ENCODE assay signal across 8 mouse cellular contexts in genomic region chr9:108452911-108453310, GRCm38 (mm10). TPM values are rescaled to one million over a fixed set of nuclear protein-coding genes. Genes with fewer than 3 reads are reported as not detected.
DNase-seq lines count a peak whose midpoint lies in the region; ATAC-seq and TF ChIP-seq lines count a peak whose summit lies in the region.

No protein-coding gene starts in this region.

- H3K9ac ChIP-seq in limb, embryonic 13.5 days: peak overlapping the region; percentile 71
- H3K9ac ChIP-seq in neural tube, embryonic 15.5 days (replicated peaks): peak overlapping the region; percentile 90

- peaks cover 13% of the 10 kb centered on the region for H3K36me3 ChIP-seq in forebrain, embryonic 10.5 days (replicated peaks)
- peaks cover 12% of the 10 kb centered on the region for H3K36me3 ChIP-seq in limb, embryonic 13.5 days
- H3K36me3 ChIP-seq in neural tube, embryonic 15.5 days: peaks cover 12% of the 10 kb centered on the region

- H3K27me3 ChIP-seq in forebrain, embryonic 10.5 days (ENCODE audit: poor library complexity, severe bottlenecking): peaks cover 11% of the 10 kb centered on the region
- no peaks in the 10 kb centered on the region for H3K27me3 ChIP-seq in limb, embryonic 13.5 days
- H3K27me3 ChIP-seq in neural tube, embryonic 15.5 days (replicated peaks): no peaks in the 10 kb centered on the region

- peak overlapping the region; percentile 85 for H3K27ac ChIP-seq in layer of hippocampus, adult 2 months
- peak overlapping the region; percentile 81 for H3K27ac ChIP-seq in forebrain, embryonic 10.5 days
- peak overlapping the region; percentile 79 for H3K27ac ChIP-seq in limb, embryonic 13.5 days
- H3K27ac ChIP-seq in neural tube, embryonic 15.5 days (replicated peaks): peak overlapping the region; percentile 87

- H3K4me1 ChIP-seq in forebrain, embryonic 10.5 days: peaks cover 55% of the 10 kb centered on the region
- H3K4me1 ChIP-seq in limb, embryonic 13.5 days: peaks cover 41% of the 10 kb centered on the region
- H3K4me1 ChIP-seq in neural tube, embryonic 15.5 days: peaks cover 50% of the 10 kb centered on the region

- peak overlapping the region; percentile 77 for H3K4me2 ChIP-seq in limb, embryonic 13.5 days (replicated peaks)
- H3K4me2 ChIP-seq in neural tube, embryonic 15.5 days: peak overlapping the region; percentile 83

- H3K4me3 ChIP-seq in layer of hippocampus, adult 2 months: peak overlapping the region; percentile 68
- peak overlapping the region; percentile 70 for H3K4me3 ChIP-seq in forebrain, embryonic 10.5 days
- peak overlapping the region; percentile 63 for H3K4me3 ChIP-seq in limb, embryonic 13.5 days
- peak overlapping the region; percentile 74 for H3K4me3 ChIP-seq in neural tube, embryonic 15.5 days (replicated peaks)

- no peaks in the 10 kb centered on the region for H3K9me3 ChIP-seq in forebrain, embryonic 10.5 days
- H3K9me3 ChIP-seq in limb, embryonic 13.5 days: no peaks in the 10 kb centered on the region
- H3K9me3 ChIP-seq in neural tube, embryonic 15.5 days (replicated peaks): no peaks in the 10 kb centered on the region

- WGBS in forebrain, embryonic 10.5 days: 52% methylated on average over 6 of the region's 6 CpGs
- 26% methylated on average over 6 of the region's 6 CpGs for WGBS in limb, embryonic 13.5 days
- WGBS in neural tube, embryonic 15.5 days: 40% methylated on average over 6 of the region's 6 CpGs

- no peak for TF ChIP-seq CTCF in layer of hippocampus, adult 2 months (conservative IDR thresholded peaks at IDR 0.05)

- no peak for DNase-seq in layer of hippocampus, adult 2 months (ENCODE audit: low spot score in 2 of 2)
- no peak for DNase-seq in layer of hippocampus, adult 9-10 months (ENCODE audit: low spot score)
- no peak for DNase-seq in forebrain, embryonic 10.5 days (ENCODE audit: extremely low spot score, low spot score)
- no peak for DNase-seq in layer of hippocampus, adult 18-20 months (ENCODE audit: low spot score in 2 of 2)
- DNase-seq in embryo, embryonic 9.5 days (ENCODE audit: extremely low spot score): no peak
- DNase-seq in lung, postnatal 25 days (ENCODE audit: low spot score): no peak

- ATAC-seq in limb, embryonic 13.5 days (ENCODE audit: low FRiP score, low read depth): peak; percentile 2; the same call in 1 of the 2 replicates
- peak; percentile 28 for ATAC-seq in neural tube, embryonic 15.5 days (ENCODE audit: low FRiP score)

RNA-seq across cellular contexts. Expression of gene Ccdc71, which starts 7.4 kb away (rescaled TPM):
- 10 to 100 TPM; 36.7 to 40.6 TPM for total RNA-seq in layer of hippocampus, adult 2 months (2021)
- polyA plus RNA-seq in forebrain, embryonic 10.5 days (2016; fragmentation: Nextera tagmentation; extraction: Ambion mirVana): 53.6 and 54.1 TPM in 2 replicates
- polyA plus RNA-seq in limb, embryonic 13.5 days (2015; fragmentation: Nextera tagmentation; extraction: Ambion mirVana): 57.7 and 59.7 TPM in 2 replicates
- 53.7 and 64.4 TPM in 2 replicates for polyA plus RNA-seq in neural tube, embryonic 15.5 days (2015; fragmentation: Nextera tagmentation; extraction: Ambion mirVana)
- 10 to 100 TPM; 34.7 to 40.2 TPM for total RNA-seq in layer of hippocampus, adult 18-20 months (2021)

RNA-seq across cellular contexts. Expression of gene Klhdc8b, which starts 8.5 kb away (rescaled TPM):
- total RNA-seq in layer of hippocampus, adult 2 months (2021): 10 to 100 TPM; 16.7 to 19.6 TPM
- 33.1 and 40.3 TPM in 2 replicates for polyA plus RNA-seq in forebrain, embryonic 10.5 days (2016; fragmentation: Nextera tagmentation; extraction: Ambion mirVana)
- 37.8 and 38.9 TPM in 2 replicates for polyA plus RNA-seq in limb, embryonic 13.5 days (2015; fragmentation: Nextera tagmentation; extraction: Ambion mirVana)
- polyA plus RNA-seq in neural tube, embryonic 15.5 days (2015; fragmentation: Nextera tagmentation; extraction: Ambion mirVana): 58.4 and 59.8 TPM in 2 replicates
- 10 to 100 TPM; 18.8 to 19.6 TPM for total RNA-seq in layer of hippocampus, adult 18-20 months (2021)

RNA-seq across cellular contexts. Expression of gene BC048562, which starts 16.6 kb away (rescaled TPM):
- not detected for total RNA-seq in layer of hippocampus, adult 2 months (2021)
- polyA plus RNA-seq in forebrain, embryonic 10.5 days (2016; fragmentation: Nextera tagmentation; extraction: Ambion mirVana): not detected in 2 replicates
- polyA plus RNA-seq in limb, embryonic 13.5 days (2015; fragmentation: Nextera tagmentation; extraction: Ambion mirVana): not detected in 2 replicates
- polyA plus RNA-seq in neural tube, embryonic 15.5 days (2015; fragmentation: Nextera tagmentation; extraction: Ambion mirVana): not detected in 2 replicates
- total RNA-seq in layer of hippocampus, adult 18-20 months (2021): not detected

RNA-seq across cellular contexts. Expression of gene Ccdc36, which starts 24.6 kb away (rescaled TPM):
- under 1 TPM in 1 of 2 experiments, not detected in 1; 0.15 TPM for total RNA-seq in layer of hippocampus, adult 2 months (2021)
- polyA plus RNA-seq in forebrain, embryonic 10.5 days (2016; fragmentation: Nextera tagmentation; extraction: Ambion mirVana): 0.57 and 0.97 TPM in 2 replicates
- polyA plus RNA-seq in limb, embryonic 13.5 days (2015; fragmentation: Nextera tagmentation; extraction: Ambion mirVana): 1.6 and 2.0 TPM in 2 replicates
- 1.3 and 1.7 TPM in 2 replicates for polyA plus RNA-seq in neural tube, embryonic 15.5 days (2015; fragmentation: Nextera tagmentation; extraction: Ambion mirVana)
- not detected for total RNA-seq in layer of hippocampus, adult 18-20 months (2021)

RNA-seq across cellular contexts. Expression of gene Lamb2, which starts 26.6 kb away (rescaled TPM):
- 10 to 100 TPM; 29.3 to 30.7 TPM for total RNA-seq in layer of hippocampus, adult 2 months (2021)
- 34.8 and 40.8 TPM in 2 replicates for polyA plus RNA-seq in forebrain, embryonic 10.5 days (2016; fragmentation: Nextera tagmentation; extraction: Ambion mirVana)
- 47.1 and 62.6 TPM in 2 replicates for polyA plus RNA-seq in limb, embryonic 13.5 days (2015; fragmentation: Nextera tagmentation; extraction: Ambion mirVana)
- 17.5 and 18.8 TPM in 2 replicates for polyA plus RNA-seq in neural tube, embryonic 15.5 days (2015; fragmentation: Nextera tagmentation; extraction: Ambion mirVana)
- total RNA-seq in layer of hippocampus, adult 18-20 months (2021): 10 to 100 TPM; 27.5 to 29.5 TPM
